Mouse (Mus musculus) midbrain, embryonic 14.5 days (tissue): ENCODE measurements at regions not wholly inside any gene's neighbourhood (a gene's known extent, or its start where the extent isn't known, plus 50 kb on each side); places are given as distances from the start of the nearest gene placed in this dataset.

ENCODE experiments used
- ATAC-seq: fragments of 200-750 bp; cut with Nextera tagmentation; 2 replicates; pipeline ENCODE4 v1.8.0; 2017; ENCODE audit warnings: moderate number of reproducible peaks, moderate library complexity; ENCODE audit not compliant: low FRiP score, low TSS enrichment
- DNase-seq: peaks from one replicate; pipeline ENCODE4 v3.0.0-alpha.2; 2015
- H3K27ac ChIP-seq: fragments of 300-500 bp; sonication (generic); replicated peaks from 2 replicates; pipeline ENCODE4 v1.5.1; 2014; ENCODE audit warnings: mild to moderate bottlenecking, low read depth, low read length, moderate library complexity
- H3K27me3 ChIP-seq: fragments of 300-500 bp; sonication (generic); 2 replicates; pipeline ENCODE4 v1.6.1; 2014; ENCODE audit warnings: low read length, control low read depth, mixed read lengths; ENCODE audit not compliant: control insufficient read depth, insufficient read depth
- H3K36me3 ChIP-seq: fragments of 300-500 bp; sonication (generic); 2 replicates; pipeline ENCODE4 v1.6.1; 2014; ENCODE audit warnings: low read length, control low read depth; ENCODE audit not compliant: control insufficient read depth, insufficient read depth
- H3K4me1 ChIP-seq: fragments of 300-500 bp; sonication (generic); 2 replicates; pipeline ENCODE4 v1.6.1; 2014; ENCODE audit warnings: mild to moderate bottlenecking, antibody characterized with exemption, low read length, control low read depth; ENCODE audit not compliant: control insufficient read depth, insufficient read depth
- H3K4me2 ChIP-seq: fragments of 300-500 bp; sonication (generic); 2 replicates; pipeline ENCODE4 v1.6.1; 2014; ENCODE audit warnings: mild to moderate bottlenecking, low read length, moderate library complexity
- H3K4me3 ChIP-seq: fragments of 300-500 bp; sonication (generic); replicated peaks from 2 replicates; pipeline ENCODE4 v1.5.1; 2014; ENCODE audit warnings: low read depth, low read length
- H3K9ac ChIP-seq: fragments of 300-500 bp; sonication (generic); replicated peaks from 2 replicates; pipeline ENCODE4 v1.6.1; 2014; ENCODE audit warnings: mild to moderate bottlenecking, low read length, moderate library complexity
- H3K9me3 ChIP-seq: fragments of 300-500 bp; sonication (generic); 2 replicates; pipeline ENCODE4 v1.6.1; 2016; ENCODE audit warnings: low read length, control low read depth, mixed read lengths; ENCODE audit not compliant: control insufficient read depth
- WGBS: fragments of 180-500 bp; shearing (Covaris S2); extraction: QIAGEN DNeasy Blood & Tissue Kit; methylation state at CpG from one replicate; pipeline ENCODE4 v1.1.7; 2014; 5-methylcytosine and 5-hydroxymethylcytosine counted together

DNA sequence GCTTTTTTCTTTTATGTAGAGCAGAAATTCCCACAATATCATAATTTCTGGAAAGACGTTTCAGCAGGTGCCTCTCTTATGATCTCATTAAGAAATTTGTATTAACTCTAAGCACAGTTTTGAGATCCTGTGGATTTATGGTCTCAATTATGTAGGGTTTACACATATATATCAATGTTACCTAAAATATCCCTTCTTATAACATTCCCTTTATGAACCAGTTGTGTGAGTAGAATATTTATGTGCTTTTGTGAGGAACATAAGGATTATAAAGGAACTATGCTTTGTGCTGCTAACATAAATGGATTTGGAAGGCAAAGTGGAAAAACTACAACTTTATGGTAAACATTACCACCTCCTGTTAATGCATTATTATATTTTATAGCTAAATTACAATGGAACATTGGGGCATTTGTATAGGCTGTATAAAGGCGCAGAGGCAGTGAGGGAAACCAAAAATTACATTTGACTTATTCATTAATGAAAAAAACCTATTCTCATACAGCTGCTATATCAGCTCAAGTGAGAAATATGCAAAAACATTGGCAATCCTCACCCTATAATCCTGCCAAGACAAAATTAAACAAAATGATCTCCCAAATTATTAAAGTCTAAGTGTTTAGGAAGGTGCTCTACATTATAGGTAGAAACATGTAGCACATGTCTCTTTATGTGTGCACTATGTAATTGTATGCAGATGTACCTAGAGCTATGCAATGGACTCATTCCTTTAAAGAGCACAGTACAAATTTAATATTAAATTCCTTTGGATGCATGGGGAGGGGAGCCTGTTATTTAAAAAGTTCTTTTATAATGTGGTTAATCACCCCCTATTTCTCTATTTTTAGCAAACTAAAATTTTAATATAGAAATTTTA, 439.2 kb downstream of the Tfap2b start:
- H3K36me3 ChIP-seq = no peaks in the 10 kb centered on the region
- ATAC-seq = no peak
- 86% methylated on average over 2 of the region's 2 CpGs for WGBS

DNA sequence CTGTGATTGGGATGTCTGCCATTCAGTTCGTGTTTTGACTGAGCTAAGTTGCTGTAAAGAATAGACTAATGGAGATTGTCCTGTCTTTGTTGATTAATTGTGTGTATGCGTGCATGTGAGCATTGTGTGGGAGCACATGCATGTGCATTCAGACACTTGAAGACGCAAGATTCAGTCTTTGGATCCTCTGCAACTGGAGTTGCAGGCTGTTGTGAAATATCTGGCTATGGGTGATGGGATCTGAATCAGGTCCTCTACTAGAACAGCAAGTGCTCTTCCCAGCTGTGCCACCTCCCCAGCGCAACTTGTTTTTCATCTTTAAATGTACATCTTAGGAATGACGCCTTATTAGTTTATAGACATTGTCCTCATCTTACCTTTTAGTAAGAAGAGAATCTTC, 453.4 kb downstream of the Tfap2b start:
- DNase-seq (no peak), ATAC-seq (no peak)
- no peak overlapping the region for H3K4me3 ChIP-seq
- no peak overlapping the region for H3K9ac ChIP-seq
- H3K9me3 ChIP-seq = no peaks in the 10 kb centered on the region
- H3K27ac ChIP-seq = no peak overlapping the region
- WGBS = 92% methylated on average over 5 of the region's 5 CpGs
- H3K4me1 ChIP-seq = no peaks in the 10 kb centered on the region
- H3K4me2 ChIP-seq = no peak overlapping the region
- H3K36me3 ChIP-seq = no peaks in the 10 kb centered on the region
- no peaks in the 10 kb centered on the region for H3K27me3 ChIP-seq

More for the DNA sequence above, 439.2 kb downstream of the Tfap2b start:
- H3K27ac ChIP-seq = no peak overlapping the region
- no peak for DNase-seq
- H3K27me3 ChIP-seq = no peaks in the 10 kb centered on the region
- H3K4me3 ChIP-seq = no peak overlapping the region
- no peak overlapping the region for H3K4me2 ChIP-seq
- no peak overlapping the region for H3K9ac ChIP-seq
- H3K9me3 ChIP-seq = no peaks in the 10 kb centered on the region
- H3K4me1 ChIP-seq = no peaks in the 10 kb centered on the region

GRCm38 (mm10) chr1:19662779-19663178, 454.1 kb downstream of the Tfap2b start:
- Histone ChIP-seq H3K4me1 (no peaks in the 10 kb centered on the region), H3K27me3 (no peaks in the 10 kb centered on the region), H3K36me3 (no peaks in the 10 kb centered on the region), H3K27ac (no peak overlapping the region), H3K9me3 (no peaks in the 10 kb centered on the region), H3K4me3 (no peak overlapping the region), H3K9ac (no peak overlapping the region), H3K4me2 (no peak overlapping the region)
- DNase-seq (peak; percentile 23), ATAC-seq (no peak)
- 90% methylated on average over 2 of the region's 2 CpGs for WGBS

- Histone ChIP-seq H3K9ac (no peak overlapping the region), H3K27ac (peak overlapping the region; percentile 70), H3K9me3 (no peaks in the 10 kb centered on the region), H3K4me1 (peaks cover 3% of the 10 kb centered on the region; the same call in 1 of the 2 replicates), H3K36me3 (no peaks in the 10 kb centered on the region), H3K4me2 (no peak overlapping the region), H3K27me3 (no peaks in the 10 kb centered on the region), H3K4me3 (no peak overlapping the region)
- ATAC-seq (peak; percentile 24; the same call in 1 of the 2 replicates), DNase-seq (peak; percentile 33)
- 48% methylated on average over 8 of the region's 8 CpGs for WGBS
These were observed 465.0 kb downstream of the Tfap2b start for GRCm38 (mm10) chr1:19673448-19674396.

GRCm38 (mm10) chr1:19674397-19674770, 465.7 kb downstream of the Tfap2b start:
- peak; percentile 22 for DNase-seq
- H3K4me2 ChIP-seq = no peak overlapping the region
- WGBS = 48% methylated on average over 3 of the region's 3 CpGs

DNA sequence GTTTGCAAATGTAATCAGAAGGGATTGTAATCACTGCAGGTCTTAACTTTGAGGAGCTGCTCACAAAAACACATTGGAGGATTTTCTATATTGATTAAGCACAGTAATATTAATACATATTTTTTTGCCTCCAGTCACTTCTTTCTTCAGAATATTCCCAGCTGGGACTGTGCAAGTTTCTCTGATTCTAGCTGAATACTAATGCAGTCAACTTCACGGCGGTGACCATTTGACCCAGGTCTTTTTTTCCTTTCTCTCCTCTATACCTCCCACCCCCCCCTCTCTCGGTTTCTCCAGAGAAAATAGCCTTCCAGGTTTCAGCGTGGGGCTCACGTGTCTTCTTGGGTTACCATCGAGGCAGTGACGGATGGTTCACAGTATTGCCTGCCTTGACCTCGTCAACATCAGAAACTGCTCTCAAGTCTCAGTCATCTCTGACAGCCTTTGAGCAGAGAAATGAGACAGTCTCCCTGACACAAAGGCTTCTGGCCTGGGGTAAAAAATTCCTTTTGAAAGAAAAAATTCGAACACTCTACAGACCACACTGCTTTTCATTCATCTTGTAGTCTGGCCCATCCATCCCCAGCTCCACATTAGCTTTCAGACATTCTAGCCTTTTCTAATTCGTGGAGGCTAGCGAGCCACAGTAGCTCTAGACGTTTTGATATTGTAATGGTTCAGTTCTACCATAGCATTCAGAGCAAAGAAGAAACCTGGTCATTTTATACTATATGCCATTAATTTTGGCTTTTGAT, 472.5 kb downstream of the Tfap2b start:
- H3K27ac ChIP-seq = no peak overlapping the region
- no peak overlapping the region for H3K4me2 ChIP-seq
- H3K9me3 ChIP-seq = no peaks in the 10 kb centered on the region
- H3K4me1 ChIP-seq = no peaks in the 10 kb centered on the region
- peak; percentile 39 for DNase-seq
- H3K27me3 ChIP-seq = no peaks in the 10 kb centered on the region
- H3K9ac ChIP-seq = no peak overlapping the region
- no peak overlapping the region for H3K4me3 ChIP-seq
- no peaks in the 10 kb centered on the region for H3K36me3 ChIP-seq
- peak; percentile 46; the same call in 1 of the 2 replicates for ATAC-seq
- 52% methylated on average over 12 of the region's 12 CpGs for WGBS

More at GRCm38 (mm10) chr1:19674397-19674770, 465.7 kb downstream of the Tfap2b start:
- Histone ChIP-seq H3K9me3 (no peaks in the 10 kb centered on the region), H3K4me3 (no peak overlapping the region), H3K4me1 (peaks cover 3% of the 10 kb centered on the region; the same call in 1 of the 2 replicates), H3K27ac (peak overlapping the region; percentile 70; the same call in 1 of the 2 replicates), H3K36me3 (no peaks in the 10 kb centered on the region), H3K27me3 (no peaks in the 10 kb centered on the region), H3K9ac (no peak overlapping the region)
- ATAC-seq = no peak
